Mouse (Mus musculus): Measurements from ENCODE around the gene Tsen2. TPM values are rescaled to one million over a fixed set of nuclear protein-coding genes. Genes with fewer than 3 reads are reported as not detected.

Tsen2 gene
- polyA plus RNA-seq, 1 experiment from 2014 or later = 23.7 TPM

- Histone ChIP-seq H3K4me2 (ENCODE audit: low read depth, low read length) (no peak overlapping the region), H3K9me3 (replicated peaks; ENCODE audit: control insufficient read depth, low read length) (no peaks in the 10 kb centered on the region), H3K36me3 (ENCODE audit: control insufficient read depth, insufficient read depth, low read length) (peaks cover 5% of the 10 kb centered on the region; the same call in 1 of the 2 replicates), H3K4me1 (ENCODE audit: control insufficient read depth, insufficient read depth, low read length) (no peaks in the 10 kb centered on the region), H3K27ac (ENCODE audit: low read length) (no peak overlapping the region), H3K4me3 (replicated peaks; ENCODE audit: low read length) (no peak overlapping the region), H3K9ac (ENCODE audit: low read length) (no peak overlapping the region), H3K27me3 (ENCODE audit: control insufficient read depth, insufficient read depth, low read length) (no peaks in the 10 kb centered on the region)
- ATAC-seq (ENCODE audit: insufficient read depth, low FRiP score) = no peak
- 77% methylated on average over 6 of the region's 6 CpGs for WGBS
Measured at GRCm38 (mm10) chr6:115583430-115584125, 39.1 kb downstream of the Tsen2 start.

GRCm38 (mm10) chr6:115584176-115584575 is 39.7 kb downstream of the Tsen2 start:
- Histone ChIP-seq H3K4me2 (ENCODE audit: low read depth, low read length) (no peak overlapping the region), H3K4me3 (replicated peaks; ENCODE audit: low read length) (no peak overlapping the region), H3K27me3 (ENCODE audit: control insufficient read depth, insufficient read depth, low read length) (no peaks in the 10 kb centered on the region), H3K36me3 (ENCODE audit: control insufficient read depth, insufficient read depth, low read length) (no peaks in the 10 kb centered on the region), H3K4me1 (ENCODE audit: control insufficient read depth, insufficient read depth, low read length) (no peaks in the 10 kb centered on the region), H3K9ac (ENCODE audit: low read length) (no peak overlapping the region), H3K27ac (ENCODE audit: low read length) (no peak overlapping the region), H3K9me3 (replicated peaks; ENCODE audit: control insufficient read depth, low read length) (no peaks in the 10 kb centered on the region)
- WGBS = 76% methylated on average over 3 of the region's 3 CpGs
- no peak for ATAC-seq (ENCODE audit: insufficient read depth, low FRiP score)

GRCm38 (mm10) chr6:115586321-115586720 is 41.9 kb downstream of the Tsen2 start:
- Histone ChIP-seq H3K4me1 (ENCODE audit: control insufficient read depth, insufficient read depth, low read length) (no peaks in the 10 kb centered on the region), H3K27ac (ENCODE audit: low read length) (no peak overlapping the region), H3K9me3 (replicated peaks; ENCODE audit: control insufficient read depth, low read length) (no peaks in the 10 kb centered on the region), H3K9ac (ENCODE audit: low read length) (no peak overlapping the region), H3K4me2 (ENCODE audit: low read depth, low read length) (no peak overlapping the region), H3K4me3 (replicated peaks; ENCODE audit: low read length) (no peak overlapping the region), H3K36me3 (ENCODE audit: control insufficient read depth, insufficient read depth, low read length) (no peaks in the 10 kb centered on the region), H3K27me3 (ENCODE audit: control insufficient read depth, insufficient read depth, low read length) (no peaks in the 10 kb centered on the region)
- no peak for ATAC-seq (ENCODE audit: insufficient read depth, low FRiP score)
- WGBS = 87% methylated on average over 10 of the region's 10 CpGs

GRCm38 (mm10) chr6:115591692-115592359 is 47.4 kb downstream of the Tsen2 start:
- Histone ChIP-seq H3K27ac (ENCODE audit: low read length) (0 out of 2 replicates have a peak overlapping the region, but pooled peaks have one; percentile 6), H3K4me3 (replicated peaks; ENCODE audit: low read length) (peak overlapping the region; percentile 23), H3K9me3 (replicated peaks; ENCODE audit: control insufficient read depth, low read length) (no peaks in the 10 kb centered on the region), H3K9ac (ENCODE audit: low read length) (peak overlapping the region; percentile 17; the same call in 1 of the 2 replicates), H3K36me3 (ENCODE audit: control insufficient read depth, insufficient read depth, low read length) (no peaks in the 10 kb centered on the region), H3K4me2 (ENCODE audit: low read depth, low read length) (peak overlapping the region; percentile 45), H3K4me1 (ENCODE audit: control insufficient read depth, insufficient read depth, low read length) (peaks cover 3% of the 10 kb centered on the region; the same call in 1 of the 2 replicates), H3K27me3 (ENCODE audit: control insufficient read depth, insufficient read depth, low read length) (no peaks in the 10 kb centered on the region)
- 0 out of 2 replicates have a peak, but pooled peaks have one; percentile 23 for ATAC-seq (ENCODE audit: insufficient read depth, low FRiP score)
- 75% methylated on average over 19 of the region's 19 CpGs for WGBS

GRCm38 (mm10) chr6:115592458-115592857 is 48.0 kb downstream of the Tsen2 start, which contains the start of gene Mkrn2os:
Mkrn2os (minus strand) TSS chr6:115592576.
- H3K27ac ChIP-seq (ENCODE audit: low read length) = 0 out of 2 replicates have a peak within 1 kb of the TSS, but pooled peaks have one; percentile 6
- H3K36me3 ChIP-seq (ENCODE audit: control insufficient read depth, insufficient read depth, low read length) = no peaks in the 10 kb centered on the region
- ATAC-seq (ENCODE audit: insufficient read depth, low FRiP score) = peak; percentile 86; the same call in 1 of the 2 replicates
- H3K4me2 ChIP-seq (ENCODE audit: low read depth, low read length) = peak within 1 kb of the TSS; percentile 45
- 37% methylated on average over 5 of the region's 5 CpGs for WGBS
- H3K9ac ChIP-seq (ENCODE audit: low read length) = peak within 1 kb of the TSS; percentile 23
- peaks cover 3% of the 10 kb centered on the region; the same call in 1 of the 2 replicates for H3K4me1 ChIP-seq (ENCODE audit: control insufficient read depth, insufficient read depth, low read length)
- no peaks in the 10 kb centered on the region for H3K9me3 ChIP-seq (replicated peaks; ENCODE audit: control insufficient read depth, low read length)
- H3K27me3 ChIP-seq (ENCODE audit: control insufficient read depth, insufficient read depth, low read length) = no peaks in the 10 kb centered on the region
- peak within 1 kb of the TSS; percentile 23 for H3K4me3 ChIP-seq (replicated peaks; ENCODE audit: low read length)

- Histone ChIP-seq H3K4me1 (ENCODE audit: control insufficient read depth, insufficient read depth, low read length) (peaks cover 3% of the 10 kb centered on the region; the same call in 1 of the 2 replicates), H3K27ac (ENCODE audit: low read length) (no peak overlapping the region), H3K36me3 (ENCODE audit: control insufficient read depth, insufficient read depth, low read length) (no peaks in the 10 kb centered on the region), H3K9ac (ENCODE audit: low read length) (no peak overlapping the region), H3K27me3 (ENCODE audit: control insufficient read depth, insufficient read depth, low read length) (no peaks in the 10 kb centered on the region), H3K4me3 (replicated peaks; ENCODE audit: low read length) (no peak overlapping the region), H3K9me3 (replicated peaks; ENCODE audit: control insufficient read depth, low read length) (no peaks in the 10 kb centered on the region), H3K4me2 (ENCODE audit: low read depth, low read length) (no peak overlapping the region)
- ATAC-seq (ENCODE audit: insufficient read depth, low FRiP score) = no peak
- 71% methylated on average over 4 of the region's 4 CpGs for WGBS
Measured at GRCm38 (mm10) chr6:115593252-115593651, 48.8 kb downstream of the Tsen2 start.

- H3K4me3 ChIP-seq (replicated peaks; ENCODE audit: low read length) = no peak overlapping the region
- no peak for ATAC-seq (ENCODE audit: insufficient read depth, low FRiP score)
- WGBS = 70% methylated on average over 3 of the region's 3 CpGs
- no peaks in the 10 kb centered on the region for H3K27me3 ChIP-seq (ENCODE audit: control insufficient read depth, insufficient read depth, low read length)
- peaks cover 3% of the 10 kb centered on the region; the same call in 1 of the 2 replicates for H3K4me1 ChIP-seq (ENCODE audit: control insufficient read depth, insufficient read depth, low read length)
- H3K36me3 ChIP-seq (ENCODE audit: control insufficient read depth, insufficient read depth, low read length) = no peaks in the 10 kb centered on the region
- H3K9ac ChIP-seq (ENCODE audit: low read length) = no peak overlapping the region
- no peak overlapping the region for H3K27ac ChIP-seq (ENCODE audit: low read length)
- no peaks in the 10 kb centered on the region for H3K9me3 ChIP-seq (replicated peaks; ENCODE audit: control insufficient read depth, low read length)
- no peak overlapping the region for H3K4me2 ChIP-seq (ENCODE audit: low read depth, low read length)
Measured at GRCm38 (mm10) chr6:115594463-115594862, 50.0 kb downstream of the Tsen2 start.

- no peaks in the 10 kb centered on the region for H3K9me3 ChIP-seq (replicated peaks; ENCODE audit: control insufficient read depth, low read length)
- H3K36me3 ChIP-seq (ENCODE audit: control insufficient read depth, insufficient read depth, low read length) = no peaks in the 10 kb centered on the region
- no peaks in the 10 kb centered on the region for H3K27me3 ChIP-seq (ENCODE audit: control insufficient read depth, insufficient read depth, low read length)
- WGBS = 67% methylated on average over 3 of the region's 3 CpGs
- no peak overlapping the region for H3K4me2 ChIP-seq (ENCODE audit: low read depth, low read length)
- H3K9ac ChIP-seq (ENCODE audit: low read length) = no peak overlapping the region
- no peak for ATAC-seq (ENCODE audit: insufficient read depth, low FRiP score)
- no peak overlapping the region for H3K4me3 ChIP-seq (replicated peaks; ENCODE audit: low read length)
- H3K27ac ChIP-seq (ENCODE audit: low read length) = no peak overlapping the region
- H3K4me1 ChIP-seq (ENCODE audit: control insufficient read depth, insufficient read depth, low read length) = peaks cover 3% of the 10 kb centered on the region; the same call in 1 of the 2 replicates
Measured at GRCm38 (mm10) chr6:115595667-115596066, 51.2 kb downstream of the Tsen2 start.

- H3K36me3 ChIP-seq (ENCODE audit: control insufficient read depth, insufficient read depth, low read length) = no peaks in the 10 kb centered on the region
- H3K9ac ChIP-seq (ENCODE audit: low read length) = no peak overlapping the region
- peak overlapping the region; percentile 92 for H3K4me3 ChIP-seq (replicated peaks; ENCODE audit: low read length)
- peaks cover 8% of the 10 kb centered on the region for H3K4me1 ChIP-seq (ENCODE audit: control insufficient read depth, insufficient read depth, low read length)
- no peaks in the 10 kb centered on the region for H3K9me3 ChIP-seq (replicated peaks; ENCODE audit: control insufficient read depth, low read length)
- peak overlapping the region; percentile 80 for H3K4me2 ChIP-seq (ENCODE audit: low read depth, low read length)
- H3K27ac ChIP-seq (ENCODE audit: low read length) = no peak overlapping the region
- H3K27me3 ChIP-seq (ENCODE audit: control insufficient read depth, insufficient read depth, low read length) = no peaks in the 10 kb centered on the region
- ATAC-seq (ENCODE audit: insufficient read depth, low FRiP score) = no peak
- WGBS = 62% methylated on average over 4 of the region's 4 CpGs
Measured at GRCm38 (mm10) chr6:115601322-115601714, 56.9 kb downstream of the Tsen2 start.

All from stomach, embryonic 16.5 days (tissue).